Mouse (Mus musculus): ENCODE data around the gene G6pc2.

DNA sequence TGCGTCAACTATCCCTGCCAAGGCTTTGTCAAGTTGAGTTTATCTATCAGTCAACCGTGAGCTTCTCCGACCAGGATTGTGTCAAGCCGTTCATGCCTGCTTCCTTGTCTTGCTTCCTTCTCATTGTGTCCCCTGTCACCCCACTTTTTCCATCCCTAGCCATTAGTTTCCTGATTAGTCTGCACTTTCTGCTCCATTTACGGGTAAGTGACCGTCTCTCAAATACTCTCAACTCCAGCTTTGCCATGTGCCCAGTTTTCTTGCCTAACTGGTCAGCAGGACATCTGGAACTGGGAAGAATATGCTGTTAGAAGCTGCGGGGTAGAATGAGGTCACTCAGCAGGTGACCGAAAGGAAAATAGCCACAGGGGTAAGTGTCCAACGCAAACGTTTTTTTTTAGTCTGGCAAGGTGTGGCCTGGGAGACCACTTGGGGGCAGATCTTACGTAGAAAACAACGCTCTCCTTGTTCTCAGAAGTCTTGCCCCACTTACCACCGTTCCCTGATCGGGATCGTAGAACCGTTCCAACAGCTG, 37.4 kb downstream of the G6pc2 start:
- no peak for TF ChIP-seq CTCF (conservative IDR thresholded peaks at IDR 0.05; ENCODE audit: low read length)
- no peak for TF ChIP-seq POU5F1 (IDR thresholded peaks at IDR 0.05; ENCODE audit: borderline replicate concordance, low read length)
- no peak for TF ChIP-seq NANOG (IDR thresholded peaks at IDR 0.05; ENCODE audit: borderline replicate concordance, low read length)
